Mouse (Mus musculus): ENCODE measurements around the gene Gm10553. TPM values are rescaled to one million over a fixed set of nuclear protein-coding genes. Genes with fewer than 3 reads are reported as not detected.
"Not testable (repeated sequence)": the region's sequence is repeated elsewhere in the genome, so short reads cannot be mapped to it uniquely, and the experiment has no call there.

Gm10553 gene
- total RNA-seq, 2 experiments from 2014 or later: 1.2 TPM; not detected in 1

GRCm38 (mm10) chr1:85133671-85134070 is 33.7 kb downstream of the Gm10553 start:
- ATAC-seq (replicated peaks; ENCODE audit: low FRiP score, poor library complexity, severe bottlenecking): not testable (repeated sequence)

Other genes starting within 250 kb of the Gm10553 start
- not detected in 2 replicates for gene Slc16a14, start 165.0 kb upstream of the Gm10553 start, total RNA-seq (2015; ENCODE audit: low replicate concordance)
- gene Slc16a14, start 165.0 kb upstream of the Gm10553 start, total RNA-seq (2017; ENCODE audit: low replicate concordance): 0.13 TPM in 1 of 2 replicates, not detected in the other
- gene A530032D15Rik, start 9.7 kb downstream of the Gm10553 start, total RNA-seq (2015; ENCODE audit: low replicate concordance): 1.8 TPM in 1 of 2 replicates, not detected in the other
- gene A530032D15Rik, start 9.7 kb downstream of the Gm10553 start, total RNA-seq (2017; ENCODE audit: low replicate concordance): 4.2 TPM in 1 of 2 replicates, not detected in the other
- gene C130026I21Rik, start 170.4 kb downstream of the Gm10553 start, total RNA-seq (2015; ENCODE audit: low replicate concordance): 13.3 TPM in 1 of 2 replicates, not detected in the other
- 3.1 TPM in 1 of 2 replicates, not detected in the other for gene C130026I21Rik, start 170.4 kb downstream of the Gm10553 start, total RNA-seq (2017; ENCODE audit: low replicate concordance)

All from erythroid progenitor cell, adult 5-6 weeks (primary cell).